Mouse (Mus musculus) heart, postnatal 0 days (tissue): Measurements from ENCODE around the gene Carmil2.

Experiments
- CTCF ChIP-seq: IDR thresholded peaks from 2 replicates; pipeline ENCODE4 v1.5.1; 2016; ENCODE audit warnings: antibody characterized with exemption, control low read depth, low read depth
- EP300 ChIP-seq: IDR thresholded peaks from 2 replicates; pipeline ENCODE4 v1.6.1; 2016; ENCODE audit warnings: antibody characterized with exemption, low read depth

- no peak for TF ChIP-seq EP300
- TF ChIP-seq CTCF = no peak
Observed at GRCm38 (mm10) chr8:105637601-105638041, 48.5 kb upstream of the Carmil2 start.
